Comparison of ENCODE assay signal across 8 mouse cellular contexts in genomic region chr16:18392469-18393426, GRCm38 (mm10). TPM values are rescaled to one million over a fixed set of nuclear protein-coding genes. Genes with fewer than 3 reads are reported as not detected.
DNase-seq lines count a peak whose midpoint lies in the region; ATAC-seq lines count a peak whose summit lies in the region.

No protein-coding gene starts in this region.

- intact Hi-C loops in gastrocnemius, postnatal 14 days (cut with DNase I; ENCODE audit: low total_unique reads): no loop called here
- intact Hi-C loops in left cerebral cortex, postnatal 4 days (cut with DNase I): no loop called here

- peak overlapping the region; percentile 84 for H3K4me3 ChIP-seq in midbrain, embryonic 10.5 days

- H3K36me3 ChIP-seq in midbrain, embryonic 10.5 days: peaks cover 19% of the 10 kb centered on the region

- WGBS in midbrain, embryonic 10.5 days: under 1% methylated on average over 59 of the region's 63 CpGs

- peak; percentile 87 for ATAC-seq in activated CD4-positive, CD25-positive, alpha-beta regulatory T cell, adult 4 months
- peak; percentile 70 for ATAC-seq in common myeloid progenitor, adult 5-6 weeks (replicated peaks; ENCODE audit: low read depth, poor library complexity, severe bottlenecking)

- H3K27ac ChIP-seq in midbrain, embryonic 10.5 days (replicated peaks): peak overlapping the region; percentile 96

- peaks cover 91% of the 10 kb centered on the region for H3K4me1 ChIP-seq in midbrain, embryonic 10.5 days

- H3K27me3 ChIP-seq in midbrain, embryonic 10.5 days (ENCODE audit: low read depth, poor library complexity, severe bottlenecking): no peaks in the 10 kb centered on the region

- peak; percentile 90 for DNase-seq in gastrocnemius, postnatal 14 days
- DNase-seq in induced T-regulatory cell, adult 2 months (ENCODE audit: low read depth): peak; percentile 77
- DNase-seq in left cerebral cortex, postnatal 4 days: peak; percentile 81
- peak; percentile 91 for DNase-seq in midbrain, embryonic 10.5 days (ENCODE audit: low spot score)
- peak; percentile 86 for DNase-seq in skeletal muscle tissue, adult 2 months (ENCODE audit: low read depth, low spot score)
- DNase-seq in adipocyte (ENCODE audit: low spot score): no peak

- no peaks in the 10 kb centered on the region for H3K9me3 ChIP-seq in midbrain, embryonic 10.5 days (replicated peaks)

RNA-seq across cellular contexts. Expression of gene Txnrd2, which starts 33.4 kb away (rescaled TPM):
- 10 to 100 TPM; 16.2 to 21.6 TPM for polyA plus RNA-seq in activated CD4-positive, CD25-positive, alpha-beta regulatory T cell, adult 4 months (2017; shearing (Covaris generic))
- total RNA-seq in common myeloid progenitor, adult 5-6 weeks (2017): 50.3 and 66.4 TPM in 2 replicates
- 10 to 100 TPM; 13.4 to 14.4 TPM for total RNA-seq in gastrocnemius, postnatal 14 days (2021)
- total RNA-seq in left cerebral cortex, postnatal 4 days (2021): 10 to 100 TPM; 22.2 to 24.0 TPM
- 30.6 and 30.7 TPM in 2 replicates for polyA plus RNA-seq in midbrain, embryonic 10.5 days (2016; fragmentation: Nextera tagmentation; extraction: Ambion mirVana)

RNA-seq across cellular contexts. Expression of gene Comt, which starts 33.9 kb away (rescaled TPM):
- 10 to 100 TPM; 45.6 to 60.6 TPM for polyA plus RNA-seq in activated CD4-positive, CD25-positive, alpha-beta regulatory T cell, adult 4 months (2017; shearing (Covaris generic))
- 38.2 and 44.2 TPM in 2 replicates for total RNA-seq in common myeloid progenitor, adult 5-6 weeks (2017)
- 10 to 100 TPM; 40.7 to 43.1 TPM for total RNA-seq in gastrocnemius, postnatal 14 days (2021)
- total RNA-seq in left cerebral cortex, postnatal 4 days (2021): 10 to 100 TPM; 55.5 to 57.3 TPM
- polyA plus RNA-seq in midbrain, embryonic 10.5 days (2016; fragmentation: Nextera tagmentation; extraction: Ambion mirVana): 62.0 and 66.0 TPM in 2 replicates

RNA-seq across cellular contexts. Expression of gene Arvcf, which starts 44.8 kb away (rescaled TPM):
- polyA plus RNA-seq in activated CD4-positive, CD25-positive, alpha-beta regulatory T cell, adult 4 months (2017; shearing (Covaris generic)): under 1 TPM; 0.51 to 0.93 TPM
- total RNA-seq in common myeloid progenitor, adult 5-6 weeks (2017): 24.4 and 28.5 TPM in 2 replicates
- 10 to 100 TPM; 12.5 to 19.8 TPM for total RNA-seq in gastrocnemius, postnatal 14 days (2021)
- total RNA-seq in left cerebral cortex, postnatal 4 days (2021): 10 to 100 TPM; 74.7 to 80.3 TPM
- polyA plus RNA-seq in midbrain, embryonic 10.5 days (2016; fragmentation: Nextera tagmentation; extraction: Ambion mirVana): 110 and 133 TPM in 2 replicates

RNA-seq across cellular contexts. Expression of gene Tango2, which starts 44.8 kb away (rescaled TPM):
- polyA plus RNA-seq in activated CD4-positive, CD25-positive, alpha-beta regulatory T cell, adult 4 months (2017; shearing (Covaris generic)): 10 to 100 TPM; 55.4 to 58.0 TPM
- total RNA-seq in common myeloid progenitor, adult 5-6 weeks (2017): 7.9 and 14.9 TPM in 2 replicates
- total RNA-seq in gastrocnemius, postnatal 14 days (2021): 10 to 100 TPM; 12.1 to 22.7 TPM
- 10 to 100 TPM; 75.0 to 84.7 TPM for total RNA-seq in left cerebral cortex, postnatal 4 days (2021)
- polyA plus RNA-seq in midbrain, embryonic 10.5 days (2016; fragmentation: Nextera tagmentation; extraction: Ambion mirVana): 40.1 and 45.2 TPM in 2 replicates
